Mouse (Mus musculus) gastrocnemius, postnatal 25 days (tissue): ENCODE data around the gene Hamp2. TPM values are rescaled to one million over a fixed set of nuclear protein-coding genes. Genes with fewer than 3 reads are reported as not detected.
"Not testable (repeated sequence)": the region's sequence is repeated elsewhere in the genome, so short reads cannot be mapped to it uniquely, and the experiment has no call there.

Experiments used
- DNase-seq: peaks from one replicate; pipeline ENCODE4 v3.0.0; 2022
- long read RNA-seq, 2 experiments: library from polyadenylated mRNA; stranded (forward); transcript quantifications; one replicate each; pipeline ENCODE4 v2.0.0; 2021
- total RNA-seq, 2 experiments: library from RNA; stranded (reverse); gene quantifications; 1 replicate in 1 of 2; 2 replicates in 1 of 2; pipeline ENCODE4 v1.2.3; 2021

The Hamp2 gene
- not detected for total RNA-seq
- long read RNA-seq, experiment 1, result 0 reads
- long read RNA-seq, experiment 2, result 0 reads

DNA sequence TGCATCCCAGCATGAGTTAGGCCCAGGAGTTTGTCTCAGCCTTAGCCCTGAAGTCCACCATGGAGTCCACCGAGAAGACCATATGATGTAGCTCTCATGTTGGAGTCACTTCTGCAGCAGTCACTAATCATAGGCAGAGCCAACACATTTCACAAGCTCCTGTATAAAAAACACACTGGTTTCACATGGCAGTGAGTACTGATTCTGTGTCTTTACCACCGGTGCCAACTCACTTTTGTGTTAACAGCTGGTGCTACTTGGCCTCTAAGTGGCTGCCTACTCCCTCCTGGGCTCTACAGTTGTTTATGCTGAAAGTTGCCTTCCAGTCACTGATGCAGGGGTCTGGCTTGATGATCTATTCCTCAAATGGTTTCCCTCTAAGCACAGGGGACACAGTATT lies at the start of gene Hamp2:
Gene Hamp2 (minus strand): TSS at position 101 of the 400 bp plus-strand sequence.
- DNase-seq, result not testable (repeated sequence)

DNA sequence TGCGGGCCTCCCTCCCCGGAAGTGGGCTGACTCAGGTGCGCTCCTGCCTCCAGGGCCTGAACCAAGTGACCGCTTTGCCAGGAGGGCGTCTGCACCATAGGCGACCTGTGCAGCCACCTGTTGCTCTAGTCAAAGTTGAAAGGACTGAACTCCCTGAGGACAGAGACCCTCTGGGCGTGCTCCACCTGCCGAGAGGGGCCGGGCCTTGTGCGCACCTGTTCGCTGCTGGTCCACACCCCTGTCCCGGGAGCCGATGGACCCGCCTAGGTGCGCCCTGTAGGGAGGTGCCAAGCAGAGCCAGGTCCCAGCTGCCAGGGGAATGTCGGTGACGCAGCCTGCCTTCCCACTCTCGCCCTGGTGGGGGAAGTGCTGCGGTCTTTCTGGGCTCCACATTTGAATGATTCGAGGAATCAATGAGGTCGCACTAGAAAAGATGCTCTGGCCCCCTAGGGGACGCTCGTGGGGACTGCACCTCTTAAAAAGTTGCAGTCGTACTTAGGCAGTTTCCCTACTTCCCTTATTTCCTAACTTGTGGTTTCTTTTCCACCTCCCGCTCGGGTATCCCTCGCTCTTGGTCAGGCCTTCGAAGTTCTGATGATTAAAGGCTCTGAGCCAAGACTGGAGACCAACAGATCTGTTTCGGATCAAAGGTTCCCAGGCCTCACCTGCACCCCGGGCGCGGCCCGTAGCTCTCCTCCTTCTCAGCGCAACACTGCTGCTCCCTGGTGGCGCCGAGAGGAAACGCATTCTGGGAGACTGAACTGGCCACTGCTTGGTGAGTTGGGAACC lies 49.2 kb upstream of the Hamp2 start, which contains the start of gene Fam187b:
Gene Fam187b (plus strand): TSS at position 290 of the 789 bp plus-strand sequence.
- peak; percentile 73 for DNase-seq

DNA sequence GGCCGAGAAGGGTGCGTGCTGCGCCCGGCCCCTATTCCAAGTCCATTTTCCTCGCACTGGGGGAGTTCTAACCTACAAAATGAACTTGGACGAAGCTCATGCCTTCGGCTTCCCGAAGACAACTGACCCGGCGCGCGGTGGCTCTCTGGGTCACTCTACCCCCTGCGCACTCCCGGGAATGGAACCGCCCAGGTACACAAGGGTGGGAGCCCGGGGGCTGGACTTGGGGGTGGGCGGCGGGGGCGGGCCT lies 48.7 kb upstream of the Hamp2 start, which contains the start of gene Lsr:
Gene Lsr (minus strand): TSS at position 214 of the 250 bp plus-strand sequence.
- no peak for DNase-seq

DNA sequence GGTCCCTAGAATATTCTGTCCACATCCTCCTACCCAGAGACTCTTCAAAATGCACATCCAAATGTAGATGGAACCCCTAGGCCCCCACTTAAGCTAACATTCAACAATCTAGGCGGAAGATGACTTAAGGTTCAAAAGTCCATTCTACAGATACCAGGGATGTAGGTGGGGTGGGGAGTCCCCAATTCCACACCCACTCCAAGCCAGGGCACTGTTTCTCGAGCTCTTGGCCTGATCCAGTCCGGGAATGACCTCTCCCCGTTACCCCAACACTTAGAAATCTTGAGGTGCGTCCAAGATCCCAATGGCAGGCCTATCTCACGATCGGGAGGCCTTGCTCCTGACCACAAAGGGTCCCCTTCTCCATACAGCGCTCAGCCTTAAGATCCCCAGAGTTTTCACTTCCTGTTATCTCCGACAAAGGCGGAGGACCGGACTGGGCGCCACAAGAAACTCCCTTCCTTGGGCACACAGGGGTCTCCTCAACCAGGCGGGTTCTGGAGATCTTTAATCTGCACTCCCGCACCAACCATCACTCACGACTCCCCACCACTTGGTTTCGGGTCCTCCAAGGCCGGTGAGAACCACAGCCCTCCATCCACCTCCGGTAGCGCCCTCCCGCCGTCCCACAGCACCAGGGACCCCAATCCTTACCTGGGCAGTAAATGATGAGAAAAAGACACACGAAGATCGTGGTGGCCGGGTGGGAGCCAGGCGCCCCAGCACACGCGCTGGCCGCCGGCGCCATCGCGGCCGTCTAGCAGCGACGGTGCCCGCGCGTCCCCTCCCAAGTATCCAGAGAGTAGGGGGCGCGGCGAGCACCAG lies 48.2 kb upstream of the Hamp2 start:
- no peak for DNase-seq

DNA sequence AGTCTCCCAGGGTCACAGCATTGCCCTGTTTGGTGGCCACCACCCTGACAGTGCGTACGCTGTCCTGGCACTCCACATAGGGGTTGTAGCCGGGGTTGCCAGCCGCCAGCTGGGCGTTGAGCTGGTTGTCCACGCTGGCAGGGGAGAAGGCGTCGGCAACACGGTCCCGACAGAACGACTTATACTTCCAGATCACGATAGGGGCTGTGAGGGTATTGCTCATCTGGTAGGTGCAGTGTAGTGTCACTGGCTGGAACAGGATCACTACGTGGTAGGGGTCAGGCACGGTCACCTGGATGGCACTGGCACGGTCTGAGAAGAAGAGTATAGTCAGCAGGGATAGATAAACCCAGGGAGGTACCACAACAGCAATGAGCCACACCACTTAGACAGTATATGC lies 47.4 kb upstream of the Hamp2 start:
- no peak for DNase-seq

DNA sequence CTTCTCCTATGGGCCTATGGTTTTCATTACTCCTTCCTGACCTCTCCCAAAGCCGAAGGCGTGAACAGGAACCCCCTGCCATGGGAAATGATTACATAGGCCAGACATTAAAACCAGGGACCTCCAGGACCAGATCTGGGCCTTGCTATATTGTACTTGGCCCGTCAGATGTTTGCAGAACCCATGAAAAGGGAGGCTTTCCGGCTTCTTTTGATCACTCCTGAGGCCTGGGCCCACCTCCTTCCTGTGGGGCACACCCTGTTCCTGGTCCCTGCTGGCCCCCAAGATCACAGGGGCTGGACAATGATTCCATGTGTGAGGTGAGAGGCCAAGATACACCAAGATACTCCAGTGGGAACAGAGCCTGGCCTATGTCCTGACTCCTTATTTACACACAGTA lies 44.7 kb upstream of the Hamp2 start:
- DNase-seq, result no peak

DNA sequence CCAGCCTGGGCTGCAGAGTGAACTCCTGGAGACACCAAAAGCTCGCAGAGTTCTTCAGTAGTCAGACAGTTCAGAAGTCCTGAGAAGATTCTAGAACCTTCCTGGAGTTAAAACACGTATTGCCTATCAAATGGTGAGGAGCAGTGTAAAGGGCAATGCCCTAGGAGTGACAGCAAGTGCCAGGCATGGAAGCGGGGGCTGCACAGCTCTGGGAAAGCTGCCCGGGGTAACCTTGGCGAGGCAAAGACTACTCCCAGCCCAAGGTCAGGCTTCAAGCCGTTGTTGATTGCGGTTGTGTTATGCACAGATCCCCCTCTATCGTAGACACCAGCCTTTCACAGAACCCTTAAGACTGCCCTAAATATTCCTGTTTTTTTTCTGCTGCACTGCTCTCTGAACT lies 44.1 kb upstream of the Hamp2 start:
- DNase-seq, result no peak

DNA sequence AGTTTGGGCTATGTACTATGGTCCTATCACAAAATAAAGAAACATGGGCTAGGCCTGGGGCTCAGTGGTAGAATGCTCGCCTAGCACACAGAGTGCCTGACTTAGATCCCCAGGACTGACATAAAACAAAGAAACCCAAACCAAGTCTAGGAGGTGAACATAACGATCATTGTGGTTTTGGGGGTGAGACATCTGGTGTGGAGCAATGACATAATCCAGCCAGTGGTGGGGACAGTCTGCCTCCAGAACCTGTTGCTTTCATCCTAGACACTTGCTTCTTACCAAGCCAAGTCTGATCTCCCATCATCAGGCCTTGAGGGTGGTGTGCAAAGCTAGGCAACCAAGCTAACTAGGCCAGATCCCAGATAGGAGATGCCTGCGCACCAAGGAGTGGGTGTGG lies 42.2 kb upstream of the Hamp2 start:
- no peak for DNase-seq

DNA sequence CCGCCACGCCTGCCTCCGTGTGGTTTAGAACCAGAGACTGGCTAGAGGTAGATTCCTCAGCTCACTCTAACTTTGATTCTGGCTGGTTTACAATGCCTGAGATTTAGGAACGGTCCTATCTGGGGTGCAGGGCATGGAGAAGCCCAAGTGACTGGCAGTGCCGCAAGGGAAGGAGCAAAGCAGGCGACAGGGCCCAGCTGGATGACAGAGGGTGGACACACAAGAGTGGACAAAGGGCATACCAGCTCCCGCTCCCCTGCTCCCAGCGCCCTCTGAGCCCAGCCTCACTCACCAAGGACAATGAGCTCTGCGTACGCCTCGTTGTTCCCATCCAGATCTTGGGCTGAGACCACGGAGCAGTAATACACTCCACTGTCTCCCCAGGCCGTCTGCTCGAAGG lies 41.2 kb upstream of the Hamp2 start:
- no peak for DNase-seq

DNA sequence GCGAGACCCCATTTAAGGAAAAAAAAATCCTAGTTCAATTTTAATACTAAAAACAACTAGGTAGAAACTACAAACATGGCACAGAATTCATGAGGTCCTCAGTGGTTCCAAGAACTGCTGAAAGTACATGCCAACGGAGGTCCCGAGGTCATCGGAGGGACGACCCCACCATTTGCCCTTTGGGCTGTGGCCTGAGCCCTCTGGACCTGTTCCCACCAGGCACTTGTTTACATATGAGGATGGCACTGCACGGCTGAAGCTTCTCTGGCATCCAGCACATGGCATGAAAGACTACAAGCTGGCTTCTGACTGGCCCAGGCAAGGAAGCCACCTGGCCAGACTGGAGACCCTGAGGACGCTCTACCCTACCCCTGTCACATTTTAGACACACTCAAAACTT lies 39.9 kb upstream of the Hamp2 start:
- DNase-seq, result no peak

DNA sequence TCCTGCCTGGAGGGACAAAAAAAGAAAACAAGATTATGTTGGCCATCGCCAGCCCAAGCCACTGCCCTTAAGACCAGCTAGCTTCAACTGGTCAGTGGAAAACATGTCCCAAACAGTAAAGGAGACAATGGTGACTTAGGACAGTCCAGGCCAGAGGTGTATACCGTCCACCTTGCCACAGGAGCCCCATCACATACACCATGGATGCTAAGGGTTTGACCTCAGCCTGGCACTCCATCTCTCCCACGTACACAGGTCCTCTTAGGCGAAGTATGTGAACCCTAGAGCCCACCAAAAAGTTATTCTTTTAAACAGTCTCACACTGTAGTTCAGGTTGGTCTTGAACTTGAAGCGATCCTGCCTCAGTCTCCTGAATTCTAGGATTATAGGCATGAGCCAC lies 38.4 kb upstream of the Hamp2 start:
- DNase-seq, result no peak

DNA sequence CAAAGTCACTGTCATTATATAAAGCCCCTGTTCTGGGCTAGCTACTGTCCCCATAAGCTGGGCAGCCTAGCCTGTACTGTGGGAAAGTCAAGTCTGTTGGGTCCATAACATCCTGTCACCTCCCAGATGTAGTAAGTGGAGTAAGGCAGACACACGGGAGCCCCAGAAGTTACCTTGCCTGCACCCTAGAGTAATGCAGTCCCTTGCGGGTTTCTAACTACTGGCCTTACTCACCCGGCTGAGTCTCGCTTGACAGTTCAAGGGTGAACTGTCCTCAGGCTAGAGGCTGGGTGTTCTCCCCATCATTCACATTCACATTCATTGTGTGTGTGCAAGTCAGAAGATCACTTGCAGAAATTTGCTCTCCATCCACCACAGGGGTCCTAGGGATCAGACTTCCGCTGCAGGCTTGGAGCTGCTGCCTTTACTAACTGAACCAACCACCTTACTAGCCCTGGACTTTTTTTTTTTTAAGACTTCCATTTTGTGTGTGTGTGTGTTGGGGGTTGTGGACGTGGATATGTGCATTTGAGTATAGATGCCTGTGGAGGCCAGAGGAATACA lies 35.4 kb upstream of the Hamp2 start:
- no peak for DNase-seq

DNA sequence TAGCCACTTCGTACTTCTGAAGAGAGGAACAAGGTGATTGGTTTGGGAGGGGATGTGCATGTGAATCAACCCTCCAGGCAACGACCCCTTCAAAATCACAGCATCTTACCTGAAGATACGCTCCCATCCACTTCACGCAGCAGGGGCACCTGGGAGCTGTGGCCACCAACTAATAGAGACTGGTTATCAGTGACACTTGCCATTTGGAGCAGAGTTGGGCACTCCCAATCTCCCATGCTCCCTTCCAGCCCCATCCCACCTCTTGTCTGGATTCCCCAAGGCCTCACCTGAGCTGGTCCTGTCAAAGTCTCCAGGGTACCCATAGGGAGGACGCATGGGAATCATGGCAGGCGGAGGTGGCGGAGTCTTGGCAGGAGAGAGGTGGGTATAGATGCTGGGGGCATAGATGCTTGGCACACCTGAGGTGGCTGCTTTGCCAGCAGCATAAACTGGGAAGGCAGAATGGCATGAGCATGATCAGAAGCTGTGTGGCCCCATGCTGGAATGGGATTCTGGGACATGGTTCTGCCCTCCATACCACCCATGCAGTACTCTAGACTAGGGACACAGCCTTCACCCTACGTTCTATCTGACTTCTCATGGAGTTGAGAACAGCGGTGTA lies 34.5 kb upstream of the Hamp2 start:
- DNase-seq, result no peak

DNA sequence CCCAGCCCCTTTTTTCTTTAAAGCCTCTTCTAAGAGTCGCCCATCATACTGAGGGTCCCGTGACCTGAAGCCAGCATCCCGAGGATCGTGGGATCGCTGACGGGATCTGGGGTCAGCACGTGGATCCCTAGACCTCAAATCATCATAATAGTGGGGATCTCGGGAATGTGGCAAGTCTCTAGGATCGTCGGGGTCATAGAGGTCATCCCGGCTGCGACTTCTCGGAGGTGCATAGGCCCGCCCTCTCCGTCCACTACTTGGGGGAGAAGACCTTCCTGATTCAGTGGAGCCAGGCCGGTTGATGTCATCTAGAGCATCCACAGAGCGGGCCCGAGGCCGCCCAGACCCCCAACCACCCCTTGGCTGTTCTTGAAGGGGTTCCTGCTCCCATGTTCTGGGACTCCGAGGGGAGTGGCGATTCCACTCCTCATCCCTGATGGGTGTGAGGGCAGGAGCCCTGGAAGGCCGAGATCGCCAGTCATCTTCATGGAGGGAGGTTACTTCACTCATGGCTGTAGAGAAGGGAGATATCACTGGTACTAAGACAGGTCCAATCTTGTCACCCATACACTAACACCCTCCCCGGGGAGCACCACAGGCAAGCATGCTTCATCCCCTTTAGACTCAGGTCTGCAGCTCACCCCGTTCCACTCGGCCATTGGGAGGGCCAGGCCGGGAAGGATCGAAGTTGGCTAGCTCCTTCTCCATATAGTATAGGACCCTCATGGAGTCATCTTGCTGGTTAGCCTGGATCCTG lies 33.8 kb upstream of the Hamp2 start:
- DNase-seq, result no peak

DNA sequence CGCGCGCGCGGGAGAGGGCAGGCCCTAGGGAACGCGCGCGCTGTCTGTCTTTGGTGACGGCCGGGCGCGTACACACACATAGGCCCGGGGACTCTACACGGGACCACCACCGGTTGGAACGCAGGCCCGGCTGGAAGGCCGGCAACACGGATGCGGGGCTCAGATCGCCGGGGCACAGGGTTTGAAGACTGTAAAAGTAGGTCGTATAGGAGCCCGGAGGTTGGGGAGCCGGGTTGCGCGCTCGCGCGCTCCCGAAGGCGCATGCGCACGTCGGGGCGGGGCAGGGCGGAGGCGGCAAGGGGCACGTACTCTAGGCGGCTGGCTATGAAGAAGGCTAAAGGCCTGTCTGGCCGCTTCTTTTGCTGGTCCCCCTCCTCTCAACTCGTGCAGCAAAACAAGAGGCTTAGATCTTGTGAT lies 32.9 kb upstream of the Hamp2 start:
- peak; percentile 93 for DNase-seq

DNA sequence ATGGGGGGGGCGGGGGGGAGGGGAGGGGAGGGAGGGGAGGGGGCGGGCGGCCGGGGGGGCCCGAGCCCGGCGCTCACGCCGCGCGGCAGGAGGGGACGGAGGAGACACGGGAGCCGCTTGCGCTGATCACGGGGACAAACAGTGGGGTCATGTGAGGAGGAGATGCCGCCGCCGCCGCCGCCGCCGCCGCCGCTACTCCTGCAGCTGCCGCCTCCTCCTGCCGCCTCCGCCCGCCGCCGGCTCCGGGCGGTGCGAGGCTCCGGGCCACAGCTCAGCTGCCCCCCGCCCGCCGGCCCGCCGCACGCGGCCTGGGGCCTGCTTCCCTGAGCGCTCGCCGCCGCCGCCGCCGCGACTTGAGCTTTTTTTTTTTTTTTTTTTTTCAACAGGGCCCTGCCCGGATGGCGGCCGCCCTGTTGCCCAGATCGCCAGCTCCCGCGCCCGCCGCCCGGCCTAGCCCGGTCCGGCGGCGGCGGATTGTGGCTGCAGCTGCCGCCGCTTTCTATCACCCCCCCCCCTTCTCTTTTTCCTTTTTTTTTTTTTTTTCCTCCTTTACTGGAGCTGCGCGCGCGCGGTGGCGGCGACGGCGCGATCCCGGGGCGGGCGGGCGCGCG lies 32.4 kb upstream of the Hamp2 start, which contains the start of gene Usf2:
Gene Usf2 (minus strand): TSS at position 48 of the 611 bp plus-strand sequence.
- peak; percentile 83 for DNase-seq

DNA sequence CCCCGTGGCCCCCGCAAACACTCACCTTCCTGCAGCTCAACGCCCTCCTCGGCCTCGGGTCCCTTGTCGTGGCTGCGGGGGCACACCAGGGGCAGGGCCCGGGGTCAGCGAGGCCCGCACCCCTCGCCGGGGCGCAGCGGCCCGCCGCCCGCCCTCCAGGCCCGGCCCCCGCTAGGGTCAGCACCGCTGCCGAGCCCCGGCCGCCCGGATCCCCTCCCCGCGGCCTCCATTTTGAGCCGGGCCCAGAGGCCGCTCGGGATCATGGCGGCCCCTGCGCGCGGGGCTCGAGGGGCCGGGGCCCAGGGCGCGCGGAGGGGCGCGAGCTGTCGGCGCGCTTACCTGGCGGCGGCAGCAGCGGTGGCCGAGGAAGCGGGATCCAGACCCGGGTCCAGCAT lies 31.9 kb upstream of the Hamp2 start:
- DNase-seq, result no peak

DNA sequence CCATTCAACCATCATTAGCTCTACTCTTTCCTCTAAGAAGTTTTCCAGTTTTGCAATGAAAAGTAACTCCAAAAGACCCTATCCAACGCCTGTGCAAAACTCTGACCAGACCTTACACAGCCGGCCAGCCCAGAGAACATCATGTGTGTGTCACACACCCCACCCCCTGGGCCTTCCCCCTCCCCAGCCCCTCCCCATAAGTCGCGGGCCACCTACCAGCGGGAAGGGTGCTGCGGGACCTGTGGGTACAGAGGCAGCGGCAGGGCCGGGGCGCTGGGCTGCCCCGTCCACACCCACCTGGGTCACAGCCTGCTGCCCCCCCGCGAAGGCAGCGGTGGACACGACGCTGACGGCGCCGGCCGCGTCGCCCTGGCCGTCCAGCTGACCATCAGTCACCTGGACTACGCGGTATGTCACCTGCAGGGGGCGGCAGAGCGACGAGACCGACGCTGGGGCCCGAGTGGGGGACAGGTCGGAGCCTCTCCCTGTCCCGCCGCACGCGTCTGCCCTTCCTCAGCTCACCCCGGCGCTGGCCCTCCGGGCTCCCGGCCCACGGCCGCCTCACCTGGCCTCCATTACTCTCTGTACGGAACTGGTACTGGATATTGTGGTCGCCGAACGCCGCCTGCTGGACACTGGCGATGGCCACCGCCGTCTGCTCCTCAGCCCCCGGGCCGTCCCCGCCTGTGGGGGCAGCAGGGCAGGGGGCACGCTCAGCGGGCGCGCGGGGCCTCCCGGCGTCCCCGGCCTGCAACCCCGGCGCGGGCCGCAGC lies 31.3 kb upstream of the Hamp2 start:
- peak; percentile 89 for DNase-seq

DNA sequence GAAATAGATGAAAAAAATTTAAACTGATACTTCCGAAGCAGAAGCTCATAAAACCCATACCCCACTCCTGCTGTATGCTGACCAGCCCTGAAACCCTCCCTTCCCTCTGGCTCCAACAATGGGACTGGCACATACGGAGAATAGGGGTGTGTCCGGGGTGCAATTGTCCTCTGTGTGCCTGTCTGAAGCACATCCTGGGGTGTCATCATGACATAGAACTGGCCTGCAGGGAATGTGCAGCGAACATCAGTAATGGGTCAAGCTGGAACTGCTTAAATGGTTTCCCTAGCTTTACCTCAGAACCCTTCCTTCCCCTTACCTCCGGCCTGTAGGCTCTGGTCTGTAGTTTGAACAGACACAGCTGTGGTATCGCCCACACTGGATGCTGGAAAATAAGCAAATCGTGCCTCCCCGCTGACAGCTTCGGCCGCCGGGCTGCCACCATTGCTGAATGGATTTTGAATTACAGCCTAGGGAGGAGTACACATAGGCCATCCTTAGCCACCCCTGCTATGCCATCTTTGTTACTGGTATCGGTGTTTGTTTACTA lies 30.6 kb upstream of the Hamp2 start:
- DNase-seq, result no peak

DNA sequence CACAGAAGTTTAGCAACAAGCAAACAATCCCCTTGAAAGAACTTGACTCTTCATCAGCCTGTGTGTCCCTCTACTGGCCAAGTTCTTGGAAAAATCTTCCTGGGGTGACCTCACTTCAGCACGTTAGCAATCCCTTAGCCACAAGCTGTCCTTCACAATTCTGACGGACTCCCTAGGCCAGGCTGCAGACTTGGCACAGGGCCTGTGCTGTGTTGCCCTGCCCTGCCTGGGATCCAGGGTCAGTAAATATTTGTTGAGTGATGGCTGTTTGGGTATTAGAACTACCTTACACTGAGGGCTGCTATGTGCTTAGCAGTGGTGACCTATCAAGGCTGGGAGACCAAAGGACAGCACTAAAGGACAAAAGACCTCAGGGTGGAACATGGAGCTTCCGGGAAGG lies 29.6 kb upstream of the Hamp2 start:
- DNase-seq, result no peak
